Mouse (Mus musculus) right cerebral cortex, postnatal 10 days (tissue): Measurements from ENCODE around the gene Tnnc2.

Experiments
- DNase-seq, 2 experiments: peaks; one replicate each; pipeline ENCODE4 v3.0.0; 2021; ENCODE audit warnings: low spot score in 2 of 2

Gene Tnnc2

GRCm38 (mm10) chr2:164773229-164773988 lies 6.4 kb downstream of the Tnnc2 start:
- DNase-seq = no peak

- DNase-seq = no peak
Measured at GRCm38 (mm10) chr2:164771123-164771522, 8.6 kb downstream of the Tnnc2 start.

GRCm38 (mm10) chr2:164770279-164770678 lies 9.5 kb downstream of the Tnnc2 start:
- no peak for DNase-seq

DNA sequence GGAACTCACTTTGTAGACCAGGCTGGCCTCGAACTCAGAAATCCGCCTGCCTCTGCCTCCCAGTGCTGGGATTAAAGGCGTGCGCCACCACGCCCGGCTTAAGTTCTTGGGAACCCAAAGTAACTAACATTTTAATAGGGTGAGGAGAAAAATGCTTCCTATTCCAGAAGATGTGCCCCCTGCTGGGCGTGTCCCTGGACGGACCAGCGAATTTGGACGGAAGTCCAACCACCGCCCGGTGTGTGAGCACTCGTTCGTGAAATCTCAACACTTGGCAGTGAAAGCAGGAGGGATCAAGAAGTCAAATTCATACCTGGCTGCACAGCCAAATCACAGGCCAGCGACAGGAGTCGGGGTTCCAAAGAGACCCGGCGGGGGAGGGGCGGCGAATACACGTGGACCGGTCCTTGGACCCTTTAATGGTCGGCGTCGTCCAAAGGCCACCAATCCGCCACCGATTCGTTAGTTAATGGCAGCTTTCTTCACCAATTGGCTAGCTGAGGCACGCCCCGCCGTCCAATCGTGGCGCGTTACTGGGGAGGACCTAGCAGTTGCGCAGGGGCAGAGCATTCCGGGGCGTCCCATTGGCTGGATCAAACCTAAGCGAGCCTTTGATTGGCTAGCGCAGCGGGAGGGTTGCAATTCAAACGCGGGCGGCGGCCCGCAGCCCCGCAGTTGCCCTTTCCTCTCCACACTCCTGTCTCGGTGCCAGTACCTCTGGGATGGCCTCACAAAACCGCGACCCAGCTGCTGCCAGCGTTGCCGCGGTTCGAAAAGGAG lies 10.3 kb downstream of the Tnnc2 start, which contains the start of gene Ube2c:
TSS of gene Ube2c (plus strand) at position 641 of the 780 bp plus-strand sequence.
- DNase-seq = peak; percentile 99 to 100

- no peak for DNase-seq
Measured at GRCm38 (mm10) chr2:164767812-164768540, 11.8 kb downstream of the Tnnc2 start.

DNA sequence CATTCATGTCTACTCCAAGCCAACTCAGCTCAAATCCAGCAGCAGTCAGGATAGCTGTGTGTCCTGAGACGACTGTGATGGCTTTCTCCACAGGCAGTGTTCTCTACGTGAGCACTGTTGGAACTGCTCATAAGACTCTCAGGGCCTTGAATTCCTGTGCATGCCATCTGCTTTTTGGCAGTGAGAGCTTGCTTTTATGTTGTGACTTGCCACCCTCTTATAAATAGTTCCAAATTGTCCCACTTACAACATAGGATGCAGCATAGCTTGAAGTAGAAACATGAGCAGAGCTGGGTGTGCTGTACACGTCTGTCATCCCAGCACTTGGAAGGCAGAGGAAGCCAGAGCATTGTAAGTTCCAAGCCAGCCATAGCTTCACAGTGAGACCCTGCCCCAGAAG lies 13.9 kb downstream of the Tnnc2 start:
- peak in 1 of 2 experiments; percentile 54 for DNase-seq

DNA sequence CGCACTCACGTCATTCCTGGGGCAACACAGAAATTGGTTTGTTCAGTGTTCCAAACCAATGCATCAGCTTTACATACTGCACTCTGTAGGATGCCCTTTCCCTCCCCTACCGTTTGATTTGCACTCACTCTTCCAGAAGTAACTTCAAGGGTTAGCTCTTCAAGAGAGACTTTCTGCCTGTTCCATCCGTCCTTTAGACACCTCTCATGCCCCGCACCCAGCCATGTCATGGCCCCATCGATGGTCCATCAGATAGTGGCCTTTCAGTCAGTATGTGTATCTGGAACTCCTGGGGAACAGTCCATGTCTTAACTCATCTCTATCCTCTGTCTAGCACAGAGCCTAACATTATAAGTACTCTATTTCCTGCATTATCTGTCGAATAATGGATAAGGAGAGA lies 17.2 kb downstream of the Tnnc2 start:
- DNase-seq = no peak

GRCm38 (mm10) chr2:164761971-164762370 lies 17.8 kb downstream of the Tnnc2 start:
- DNase-seq = no peak

- no peak for DNase-seq
Measured at GRCm38 (mm10) chr2:164761502-164761901, 18.3 kb downstream of the Tnnc2 start.

GRCm38 (mm10) chr2:164760059-164760833 lies 19.5 kb downstream of the Tnnc2 start:
- no peak for DNase-seq

DNA sequence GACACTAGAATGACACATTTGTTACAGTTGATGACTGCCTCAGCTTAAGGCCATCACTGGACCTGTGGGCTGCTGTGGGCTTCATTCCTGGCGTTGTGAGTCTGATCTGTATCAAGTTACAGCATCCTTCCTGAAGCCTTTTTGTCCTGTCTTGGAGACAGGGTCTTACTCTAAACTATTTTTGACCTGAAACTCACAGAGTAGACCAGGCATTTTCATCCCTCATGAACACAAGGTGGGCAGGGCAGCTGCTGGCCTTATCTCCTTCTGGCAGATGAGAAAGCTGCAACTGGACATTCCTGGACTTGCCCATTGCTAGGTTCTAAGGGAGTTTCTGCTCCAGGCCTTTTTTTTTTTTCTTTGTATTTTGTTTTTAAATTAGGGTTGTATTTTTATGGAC lies 21.1 kb downstream of the Tnnc2 start:
- no peak for DNase-seq

DNA sequence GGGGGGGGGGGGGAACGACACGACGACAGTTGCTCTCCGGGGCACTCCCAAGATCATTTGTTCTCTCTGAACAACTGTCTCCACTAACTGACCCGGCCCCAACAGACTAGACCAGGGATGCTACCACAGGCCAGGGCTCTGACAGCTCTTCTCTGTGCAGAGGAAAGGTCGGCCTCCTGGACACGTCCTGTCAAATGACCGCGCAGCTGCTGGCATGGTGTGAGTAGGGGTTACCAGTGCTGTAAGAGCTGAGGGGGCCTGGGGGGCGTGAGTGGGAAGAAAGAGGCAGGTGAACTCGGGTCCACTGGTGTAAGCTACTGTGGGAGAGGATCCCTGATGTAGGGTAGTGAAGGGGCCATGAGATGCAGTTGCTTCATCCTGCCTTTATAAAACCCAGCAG lies 21.9 kb downstream of the Tnnc2 start:
- no peak for DNase-seq

- no peak for DNase-seq
Measured at GRCm38 (mm10) chr2:164754800-164755199, 25.0 kb downstream of the Tnnc2 start.

GRCm38 (mm10) chr2:164754105-164754504 lies 25.7 kb downstream of the Tnnc2 start:
- no peak for DNase-seq

- DNase-seq = no peak
Measured at GRCm38 (mm10) chr2:164752454-164752853, 27.3 kb downstream of the Tnnc2 start.

DNA sequence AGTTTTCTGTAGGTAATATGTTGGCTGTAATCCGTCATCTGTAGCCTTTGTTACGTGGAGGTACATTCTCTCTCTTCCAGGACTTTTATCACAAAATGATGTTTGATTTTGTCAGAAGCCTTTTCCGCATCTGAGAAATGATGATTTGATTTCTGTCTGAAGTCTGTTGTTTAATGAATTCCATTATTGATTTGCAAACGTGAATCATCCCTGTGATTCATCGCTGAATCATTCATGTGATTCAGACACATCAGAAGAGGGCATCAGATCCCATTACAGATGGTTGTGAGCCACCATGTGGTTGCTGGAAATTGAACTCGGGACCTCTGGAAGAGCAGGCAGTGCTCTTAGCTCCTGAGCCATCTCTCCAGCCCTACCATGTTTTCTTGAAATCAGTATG lies 30.8 kb downstream of the Tnnc2 start:
- no peak for DNase-seq

- DNase-seq = no peak
Measured at GRCm38 (mm10) chr2:164748191-164748590, 31.6 kb downstream of the Tnnc2 start.

DNA sequence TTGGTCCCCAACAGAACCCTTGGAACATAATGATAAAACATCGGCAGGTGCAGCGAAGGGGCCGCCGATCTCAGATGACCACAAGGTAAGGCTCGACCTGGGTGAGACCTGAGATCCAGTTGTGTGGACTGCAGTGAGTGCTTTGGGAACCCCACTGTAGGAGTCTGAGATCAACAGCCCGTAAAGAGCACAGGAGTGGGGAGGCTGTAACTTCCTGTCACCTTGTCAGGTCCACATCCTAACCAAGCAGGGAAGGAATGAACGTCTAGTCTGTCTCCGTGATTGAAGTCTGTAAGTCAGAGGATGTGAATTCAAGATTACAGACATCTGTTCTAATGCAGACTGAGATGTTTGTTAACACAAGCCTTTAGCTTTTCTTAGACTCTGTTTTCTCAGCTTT lies 33.1 kb downstream of the Tnnc2 start:
- DNase-seq = no peak

DNA sequence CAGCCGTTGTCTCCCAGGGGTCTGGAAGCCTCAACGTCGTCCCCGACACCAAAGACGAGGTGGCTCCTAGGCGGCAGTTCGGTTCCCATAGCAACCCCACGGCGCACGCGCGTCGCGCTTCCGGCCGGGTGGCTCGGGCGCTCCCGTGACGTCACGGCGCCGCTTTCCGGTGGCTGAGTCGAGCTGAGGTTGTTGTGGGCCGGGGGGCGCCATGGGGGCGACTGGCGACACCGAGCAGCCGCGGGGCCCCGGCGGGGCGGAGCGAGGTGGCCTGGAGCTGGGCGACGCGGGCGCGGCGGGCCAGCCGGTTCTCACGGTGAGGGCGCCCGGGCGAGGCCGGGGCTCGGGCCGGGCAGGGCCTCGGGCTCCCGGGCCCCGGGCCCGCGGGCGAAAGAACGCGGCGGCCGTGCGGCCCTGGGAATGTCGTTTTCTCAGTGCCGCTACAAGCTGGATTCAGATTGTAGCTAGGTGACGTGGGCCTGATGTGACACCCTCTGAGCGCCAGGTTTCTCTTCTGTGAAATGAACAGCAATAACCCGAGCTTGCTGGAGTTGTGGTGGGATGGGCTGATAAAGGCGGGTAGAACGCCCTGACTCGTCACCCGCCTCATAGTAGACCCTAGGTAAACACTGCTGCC lies 33.8 kb downstream of the Tnnc2 start, which contains the start of the genes Wfdc3 and Dnttip1:
TSS of gene Wfdc3 (minus strand) at position 89 of the 637 bp plus-strand sequence.
TSS of gene Dnttip1 (plus strand) at position 141 of the 637 bp plus-strand sequence.
- DNase-seq = peak; percentile 96 to 97

- no peak for DNase-seq
Measured at GRCm38 (mm10) chr2:164744987-164745386, 34.8 kb downstream of the Tnnc2 start.

GRCm38 (mm10) chr2:164739876-164740275 lies 39.9 kb downstream of the Tnnc2 start:
- no peak for DNase-seq
